Mouse (Mus musculus) megakaryocyte, embryonic 14.5 days (primary cell): Measurements from ENCODE around the gene Lrmda. TPM values are rescaled to one million over a fixed set of nuclear protein-coding genes. Genes with fewer than 3 reads are reported as not detected.

Experiments used
- H3K27me3 ChIP-seq: replicated peaks from 2 replicates; pipeline ENCODE3; 2012; ENCODE audit warnings: inconsistent platforms
- H3K36me3 ChIP-seq: replicated peaks from 2 replicates; pipeline ENCODE3; 2012; ENCODE audit warnings: low read length, inconsistent platforms, mixed read lengths
- H3K4me1 ChIP-seq: 2 replicates; pipeline ENCODE4 v1.6.1; 2012; ENCODE audit warnings: inconsistent platforms
- H3K4me3 ChIP-seq: replicated peaks from 2 replicates; pipeline ENCODE3; 2012; ENCODE audit warnings: moderate library complexity, mild to moderate bottlenecking, inconsistent platforms
- H3K9me3 ChIP-seq: 2 replicates; pipeline ENCODE4 v1.6.1; 2012; ENCODE audit warnings: inconsistent platforms
- FLI1 ChIP-seq: IDR thresholded peaks from 2 replicates; pipeline ENCODE4 v1.6.1; 2012; ENCODE audit warnings: low read length, inconsistent platforms, mixed read lengths
- GATA1 ChIP-seq: IDR thresholded peaks from 3 replicates; pipeline ENCODE4 v1.6.1; 2012; ENCODE audit warnings: mixed read lengths, low read length, inconsistent platforms, borderline replicate concordance
- polyA plus RNA-seq: library from polyadenylated mRNA; stranded (reverse); fragments of >175 nt; gene quantifications from 2 replicates; pipeline ENCODE4 v1.2.3, GENCODE M21; 2012; ENCODE audit warnings: low replicate concordance; ENCODE audit not compliant: insufficient read depth

Gene Lrmda
- polyA plus RNA-seq, 1 experiment, result 7.1 TPM

DNA sequence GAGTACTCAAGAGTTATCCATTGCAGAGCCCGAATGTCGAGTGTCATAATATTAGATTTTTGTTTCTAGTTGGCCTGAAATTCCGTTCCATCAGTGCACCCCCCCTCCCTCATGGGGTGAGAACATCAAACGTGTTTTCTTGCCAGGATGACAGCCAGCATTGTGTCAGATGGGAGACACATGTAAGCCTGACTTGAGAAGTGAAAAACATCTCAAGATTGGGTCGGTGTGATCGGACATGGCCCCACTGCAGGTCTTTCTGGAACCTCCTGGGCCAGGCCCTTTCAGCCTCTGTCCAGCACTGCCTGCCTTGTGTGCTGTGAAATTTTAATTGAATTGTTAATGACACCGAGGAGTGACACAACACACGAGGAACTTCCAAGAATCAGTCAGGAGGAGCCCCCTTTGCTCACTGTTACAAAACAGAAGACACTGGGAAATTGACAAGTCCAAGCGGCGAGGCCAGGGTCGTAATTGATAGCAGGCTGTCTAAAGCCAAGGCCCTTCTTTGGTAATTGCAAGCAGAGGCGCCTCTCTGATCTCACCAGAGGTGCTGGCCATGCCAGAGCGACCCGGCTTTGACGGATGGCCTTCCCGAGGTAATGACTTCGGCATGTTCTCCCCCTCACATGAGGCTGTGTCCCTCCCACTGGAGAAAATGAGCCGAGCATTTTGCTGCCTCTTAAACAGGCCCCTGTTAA lies 95.3 kb downstream of the Lrmda start:
- no peaks in the 10 kb centered on the region for H3K36me3 ChIP-seq
- no peaks in the 10 kb centered on the region for H3K27me3 ChIP-seq
- no peak for TF ChIP-seq GATA1
- TF ChIP-seq FLI1, result no peak
- no peak overlapping the region for H3K4me3 ChIP-seq
- peaks cover 5% of the 10 kb centered on the region for H3K4me1 ChIP-seq
- H3K9me3 ChIP-seq, result no peaks in the 10 kb centered on the region

DNA sequence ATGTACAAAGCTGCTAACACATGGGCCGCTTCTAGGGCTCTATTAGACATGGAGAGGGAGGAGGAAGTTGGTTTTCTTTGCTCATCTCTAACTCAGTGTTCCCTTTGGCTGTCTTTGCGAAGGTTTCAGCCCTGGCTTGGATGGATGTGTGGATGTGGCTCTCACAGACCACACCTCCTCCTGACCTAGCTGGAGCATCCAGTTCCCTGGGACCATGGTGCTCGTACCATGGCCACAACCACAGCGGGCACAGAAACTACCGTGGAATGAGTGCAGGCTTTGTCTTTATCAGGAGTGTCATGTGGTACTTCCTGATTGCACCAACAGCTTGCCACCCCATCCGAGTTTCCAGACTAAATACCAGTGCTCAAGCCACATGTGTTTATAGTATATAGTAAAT lies 98.6 kb downstream of the Lrmda start:
- TF ChIP-seq FLI1, result no peak
- no peak for TF ChIP-seq GATA1
- Histone ChIP-seq H3K4me1 (peaks cover 5% of the 10 kb centered on the region), H3K27me3 (no peaks in the 10 kb centered on the region), H3K9me3 (no peaks in the 10 kb centered on the region), H3K36me3 (no peaks in the 10 kb centered on the region), H3K4me3 (no peak overlapping the region)

DNA sequence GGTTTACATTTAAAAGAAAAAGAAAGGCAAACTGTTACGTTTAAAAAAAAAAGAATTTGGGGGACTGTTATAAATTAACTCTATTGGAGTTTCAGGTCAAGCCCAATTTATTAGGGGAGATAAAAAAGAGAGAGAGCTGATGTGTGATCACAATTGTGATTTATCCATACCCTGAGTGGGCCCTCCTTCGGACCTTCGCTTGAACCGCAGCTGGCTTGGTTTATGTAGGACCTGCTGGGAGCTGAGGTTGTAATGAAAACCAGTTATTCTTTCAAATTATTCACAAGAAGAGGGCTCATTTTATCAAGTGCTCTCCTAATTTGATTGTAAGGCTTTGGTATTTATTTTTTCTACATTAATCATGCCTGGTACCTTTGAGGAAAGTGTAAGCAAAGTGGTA lies 99.0 kb downstream of the Lrmda start:
- H3K9me3 ChIP-seq, result no peaks in the 10 kb centered on the region
- no peaks in the 10 kb centered on the region for H3K36me3 ChIP-seq
- peaks cover 5% of the 10 kb centered on the region for H3K4me1 ChIP-seq
- H3K27me3 ChIP-seq, result no peaks in the 10 kb centered on the region
- H3K4me3 ChIP-seq, result no peak overlapping the region
- TF ChIP-seq FLI1 (no peak), GATA1 (no peak)

DNA sequence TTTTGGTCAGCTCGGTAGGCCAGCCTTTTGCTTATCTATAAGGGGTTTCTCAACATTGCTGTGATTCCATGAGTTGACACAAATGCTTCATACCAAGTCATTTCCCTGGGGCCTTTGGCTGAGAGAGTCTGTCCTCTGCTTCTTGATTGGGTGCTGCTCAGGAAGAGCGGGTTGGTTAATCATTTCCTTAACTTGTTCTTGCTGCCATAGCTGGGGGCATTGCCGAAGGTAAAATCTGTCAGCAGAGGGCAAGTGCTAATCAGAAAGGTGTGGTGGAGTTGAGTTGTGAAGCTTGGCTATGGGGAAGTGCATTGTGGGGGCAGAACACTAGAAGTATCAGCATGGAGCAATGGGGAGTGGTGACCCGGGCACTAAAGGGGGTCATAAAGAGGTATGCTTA lies 106.8 kb downstream of the Lrmda start:
- peaks cover 2% of the 10 kb centered on the region for H3K36me3 ChIP-seq
- TF ChIP-seq GATA1 (no peak), FLI1 (no peak)
- peaks cover 18% of the 10 kb centered on the region for H3K27me3 ChIP-seq
- H3K9me3 ChIP-seq, result peaks cover 3% of the 10 kb centered on the region; the same call in 1 of the 2 replicates
- H3K4me3 ChIP-seq, result no peak overlapping the region
- no peaks in the 10 kb centered on the region for H3K4me1 ChIP-seq

DNA sequence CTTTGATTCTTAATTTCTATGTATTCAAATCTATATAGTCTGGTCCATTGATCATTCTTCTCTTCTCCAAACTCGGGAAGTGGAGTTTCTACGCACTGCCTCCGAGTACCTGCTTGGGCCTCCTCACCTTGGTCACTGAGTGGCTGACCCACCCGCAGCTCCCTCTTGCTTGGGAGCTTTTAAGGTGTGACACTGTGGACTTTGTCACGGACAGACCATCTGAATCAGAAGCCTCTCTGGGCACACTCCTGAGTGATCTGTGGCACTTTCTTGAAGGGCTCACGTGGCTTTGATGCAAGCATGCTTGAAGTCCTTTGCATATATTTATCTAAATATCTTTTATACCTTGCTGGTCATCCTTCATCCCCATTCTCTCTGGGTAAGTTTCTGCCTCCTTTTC lies 107.3 kb downstream of the Lrmda start:
- TF ChIP-seq FLI1 (no peak), GATA1 (no peak)
- H3K9me3 ChIP-seq, result peaks cover 3% of the 10 kb centered on the region; the same call in 1 of the 2 replicates
- no peak overlapping the region for H3K4me3 ChIP-seq
- H3K27me3 ChIP-seq, result peaks cover 18% of the 10 kb centered on the region
- H3K4me1 ChIP-seq, result no peaks in the 10 kb centered on the region
- H3K36me3 ChIP-seq, result peaks cover 2% of the 10 kb centered on the region

DNA sequence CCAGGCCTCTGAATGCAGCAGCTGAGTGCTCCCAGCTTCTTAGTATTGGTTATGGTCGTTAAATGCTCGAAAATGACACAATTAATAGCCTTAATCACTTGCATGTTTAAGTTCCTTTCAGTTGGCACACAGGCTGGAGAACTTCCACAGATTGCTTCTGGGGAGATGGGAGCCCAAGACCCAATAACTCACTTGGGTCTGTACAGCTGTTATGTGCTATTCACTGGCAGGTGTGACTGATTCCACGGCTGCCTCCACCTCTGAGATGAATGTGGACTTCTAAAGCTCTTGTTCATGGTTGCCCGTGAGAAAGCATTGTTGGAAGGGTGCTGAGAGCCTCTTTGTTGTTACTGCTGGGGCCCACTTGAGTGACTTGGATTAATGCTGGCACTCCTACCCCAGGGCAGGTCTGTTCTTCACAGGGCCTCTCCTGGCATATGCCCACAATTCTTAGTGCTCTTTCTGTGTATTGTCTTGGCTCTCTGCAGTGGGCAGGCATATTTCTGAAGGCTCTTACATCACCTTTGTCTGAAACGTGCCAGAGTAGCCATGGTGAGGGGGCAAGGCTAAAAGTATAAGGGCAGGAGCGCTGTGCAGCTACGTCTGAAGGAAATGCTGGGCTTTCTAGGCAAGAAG lies 111.6 kb downstream of the Lrmda start:
- no peak for TF ChIP-seq FLI1
- TF ChIP-seq GATA1, result no peak
- peaks cover 5% of the 10 kb centered on the region for H3K27me3 ChIP-seq
- no peaks in the 10 kb centered on the region for H3K4me1 ChIP-seq
- peaks cover 5% of the 10 kb centered on the region for H3K36me3 ChIP-seq
- H3K4me3 ChIP-seq, result no peak overlapping the region
- H3K9me3 ChIP-seq, result peaks cover 10% of the 10 kb centered on the region

DNA sequence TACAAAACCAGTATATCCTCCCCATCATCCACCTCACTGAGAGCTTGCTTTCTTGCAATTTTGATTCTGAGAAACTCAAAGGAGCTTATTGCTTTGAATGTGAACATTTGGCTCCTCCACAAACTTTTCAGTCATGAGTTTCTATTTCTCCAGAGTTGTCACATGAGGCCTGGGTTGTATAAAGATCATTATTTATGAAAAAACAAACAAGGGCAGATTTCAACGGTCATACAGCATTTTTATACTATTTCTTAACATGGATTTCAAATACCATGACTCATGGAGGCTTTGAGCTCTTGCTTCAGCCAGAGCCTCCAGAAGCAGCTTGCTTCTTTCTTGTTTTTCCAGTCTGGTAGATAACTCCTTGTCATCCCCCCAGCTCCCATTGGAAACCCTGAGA lies 119.8 kb downstream of the Lrmda start:
- no peaks in the 10 kb centered on the region for H3K4me1 ChIP-seq
- H3K36me3 ChIP-seq, result peaks cover 3% of the 10 kb centered on the region
- no peak for TF ChIP-seq FLI1
- TF ChIP-seq GATA1, result no peak
- H3K4me3 ChIP-seq, result no peak overlapping the region
- H3K27me3 ChIP-seq, result no peaks in the 10 kb centered on the region
- H3K9me3 ChIP-seq, result peaks cover 10% of the 10 kb centered on the region

DNA sequence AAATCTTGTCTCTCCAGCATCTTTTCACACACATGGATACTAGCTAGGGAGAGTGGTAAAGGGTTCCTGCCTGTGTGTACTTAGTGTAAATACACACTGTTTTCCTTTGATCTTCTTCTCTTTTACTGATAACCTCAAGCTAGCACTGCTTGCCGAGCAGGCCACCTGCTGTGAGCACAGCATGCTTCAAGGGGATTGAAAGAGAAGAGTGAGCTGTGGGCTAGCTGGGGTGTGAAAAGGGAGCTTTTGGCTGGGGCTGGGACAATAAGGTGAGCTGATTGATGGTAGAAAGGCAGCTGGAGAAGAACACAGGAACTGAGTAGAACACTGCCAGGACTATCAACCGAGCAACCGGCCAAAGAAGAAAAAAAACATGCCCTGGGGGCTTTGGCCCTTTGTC lies 124.5 kb downstream of the Lrmda start:
- no peaks in the 10 kb centered on the region for H3K4me1 ChIP-seq
- H3K4me3 ChIP-seq, result no peak overlapping the region
- no peaks in the 10 kb centered on the region for H3K36me3 ChIP-seq
- no peaks in the 10 kb centered on the region for H3K27me3 ChIP-seq
- H3K9me3 ChIP-seq, result 0 out of 2 replicates have a peak, but pooled peaks cover 3% of the 10 kb centered on the region
- TF ChIP-seq FLI1, result no peak
- no peak for TF ChIP-seq GATA1

DNA sequence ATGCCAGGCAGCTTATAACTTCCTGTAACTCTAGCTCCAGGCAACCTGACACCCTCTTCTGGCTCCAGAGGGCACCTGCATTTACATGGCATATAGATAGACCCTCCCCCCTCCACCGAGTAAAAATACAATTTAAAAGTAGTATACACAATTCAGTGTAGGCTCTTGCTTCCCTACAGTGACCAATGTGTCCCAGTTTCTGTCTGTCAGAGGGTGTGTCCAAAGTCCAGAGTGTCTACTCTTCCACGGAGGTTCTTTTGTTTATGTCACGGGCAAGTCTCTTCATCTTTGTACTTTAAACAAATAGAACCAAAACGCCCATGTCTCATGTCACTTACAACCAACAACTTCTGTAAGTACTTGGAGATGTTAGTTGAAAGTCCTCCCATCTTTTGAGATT lies 126.4 kb downstream of the Lrmda start:
- Histone ChIP-seq H3K4me1 (no peaks in the 10 kb centered on the region), H3K27me3 (no peaks in the 10 kb centered on the region), H3K4me3 (no peak overlapping the region), H3K36me3 (no peaks in the 10 kb centered on the region), H3K9me3 (0 out of 2 replicates have a peak, but pooled peaks cover 3% of the 10 kb centered on the region)
- TF ChIP-seq FLI1, result no peak
- no peak for TF ChIP-seq GATA1

DNA sequence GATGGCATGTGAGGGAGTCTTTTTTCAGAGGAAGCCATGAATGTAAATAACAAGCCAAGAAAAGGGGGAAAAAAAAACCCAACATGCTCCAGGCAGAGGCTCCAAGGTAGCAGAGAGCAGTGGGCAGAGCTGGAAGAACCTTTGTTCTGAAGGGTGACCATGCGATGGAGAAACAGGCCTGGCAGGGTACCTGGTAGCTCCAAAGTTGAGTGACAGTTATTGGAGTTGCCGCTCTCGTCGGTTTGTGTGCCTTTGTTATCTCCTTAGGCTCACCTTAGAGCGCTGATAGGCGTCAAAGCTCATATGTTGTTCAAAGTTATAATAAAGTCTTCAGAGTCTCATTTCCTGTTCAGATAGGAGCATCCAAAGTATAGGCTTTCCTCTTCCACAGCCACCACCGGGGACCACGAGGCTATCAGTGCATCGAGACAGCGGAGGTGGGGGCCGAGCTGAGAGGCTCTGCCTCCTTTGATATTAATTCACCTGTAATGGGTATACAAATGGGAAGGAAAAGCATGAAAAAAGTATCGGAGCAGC lies 127.1 kb downstream of the Lrmda start:
- Histone ChIP-seq H3K4me3 (no peak overlapping the region), H3K9me3 (0 out of 2 replicates have a peak, but pooled peaks cover 3% of the 10 kb centered on the region), H3K4me1 (no peaks in the 10 kb centered on the region), H3K36me3 (no peaks in the 10 kb centered on the region), H3K27me3 (no peaks in the 10 kb centered on the region)
- no peak for TF ChIP-seq GATA1
- TF ChIP-seq FLI1, result no peak
